Mouse (Mus musculus) G1E (cell line): Measurements from ENCODE around the gene Hax1.
A peak's percentile ranks its signal among the peaks of the same experiment; 100 is the strongest.

ENCODE experiments used
- CTCF ChIP-seq: IDR thresholded peaks from 2 replicates; pipeline ENCODE4 v1.5.1; 2012; ENCODE audit warnings: low read depth, low read length, inconsistent platforms, mixed read lengths
- GATA1 ChIP-seq: IDR thresholded peaks from 2 replicates; pipeline ENCODE4 v1.6.1; 2012; ENCODE audit warnings: borderline replicate concordance, low read length, inconsistent platforms, mixed read lengths
- GATA2 ChIP-seq: IDR thresholded peaks from 2 replicates; pipeline ENCODE4 v1.6.1; 2012; ENCODE audit warnings: low read depth, low read length, inconsistent platforms, borderline replicate concordance
- POLR2AphosphoS5 ChIP-seq: IDR thresholded peaks from 2 replicates; pipeline ENCODE4 v1.6.1; 2012; ENCODE audit warnings: low read depth, low read length, inconsistent platforms; ENCODE audit not compliant: insufficient replicate concordance
- TAL1 ChIP-seq: conservative IDR thresholded peaks from 2 replicates; pipeline ENCODE4 v1.6.1; 2012; ENCODE audit warnings: low read depth, low read length, inconsistent platforms, mixed read lengths

GRCm38 (mm10) chr3:89963926-89964739 is 34.4 kb downstream of the Hax1 start:
- peak; percentile 34 for TF ChIP-seq CTCF
- no peak for TF ChIP-seq TAL1
- TF ChIP-seq GATA1: no peak
- no peak for TF ChIP-seq POLR2AphosphoS5
- no peak for TF ChIP-seq GATA2
